Mouse (Mus musculus) retina, adult 2 months (tissue): ENCODE data around the gene Dazl.
"Not testable (repeated sequence)": the region's sequence is repeated elsewhere in the genome, so short reads cannot be mapped to it uniquely, and the experiment has no call there.

Source experiments
- DNase-seq: peaks from one replicate; pipeline ENCODE4 v3.0.0-alpha.2; 2012; ENCODE audit warnings: low read depth, low spot score

Gene Dazl

GRCm38 (mm10) chr17:50291485-50292200 lies 1.8 kb downstream of the Dazl start:
- DNase-seq: peak; percentile 32

GRCm38 (mm10) chr17:50284845-50285244 lies 8.6 kb downstream of the Dazl start:
- DNase-seq: no peak

- DNase-seq: not testable (repeated sequence)
Observed at GRCm38 (mm10) chr17:50261615-50262014, 31.8 kb downstream of the Dazl start.

- DNase-seq: no peak
Observed at GRCm38 (mm10) chr17:50260856-50261255, 32.6 kb downstream of the Dazl start.

- no peak for DNase-seq
Observed at GRCm38 (mm10) chr17:50246605-50247004, 46.8 kb downstream of the Dazl start.

GRCm38 (mm10) chr17:50244675-50245074 lies 48.8 kb downstream of the Dazl start:
- DNase-seq: no peak

- DNase-seq: no peak
Observed at GRCm38 (mm10) chr17:50243326-50243725, 50.1 kb downstream of the Dazl start.

GRCm38 (mm10) chr17:50237818-50238610 lies 55.4 kb downstream of the Dazl start:
- DNase-seq: no peak

GRCm38 (mm10) chr17:50237436-50237709 lies 56.1 kb downstream of the Dazl start:
- DNase-seq: peak; percentile 37

- DNase-seq: no peak
Observed at GRCm38 (mm10) chr17:50236702-50237435, 56.6 kb downstream of the Dazl start.

GRCm38 (mm10) chr17:50235943-50236701 lies 57.3 kb downstream of the Dazl start:
- DNase-seq: no peak

- DNase-seq: no peak
Observed at GRCm38 (mm10) chr17:50233956-50234355, 59.5 kb downstream of the Dazl start.

GRCm38 (mm10) chr17:50232821-50233220 lies 60.6 kb downstream of the Dazl start:
- DNase-seq: no peak

GRCm38 (mm10) chr17:50231206-50231605 lies 62.2 kb downstream of the Dazl start:
- DNase-seq: no peak

GRCm38 (mm10) chr17:50229534-50229933 lies 63.9 kb downstream of the Dazl start:
- no peak for DNase-seq
